Comparison of ENCODE assay signal across 9 mouse cellular contexts in genomic region chr13:52711713-52712369, GRCm38 (mm10).
DNase-seq lines count a peak whose midpoint lies in the region; ATAC-seq and TF ChIP-seq lines count a peak whose summit lies in the region.
"Had no signal": no experiment of that assay in that cellular context is flagged by ENCODE, and none has a peak within 500 bp of the region (broad histone marks: within the 10 kb centered on the region; RNA-seq: fewer than 3 reads in every experiment).

No protein-coding gene starts in this region.

- WGBS in forebrain, postnatal 0 days = 34% methylated on average over 9 of the region's 9 CpGs
- 38% methylated on average over 9 of the region's 9 CpGs for WGBS in hindbrain, embryonic 11.5 days

- no peaks in the 10 kb centered on the region for H3K27me3 ChIP-seq in forebrain, postnatal 0 days (ENCODE audit: insufficient read depth, low read length)
- no peaks in the 10 kb centered on the region for H3K27me3 ChIP-seq in hindbrain, embryonic 11.5 days (ENCODE audit: control insufficient read depth, insufficient read depth, low read length)
- H3K27me3 ChIP-seq: midbrain, embryonic 12.5 days had no signal

- ATAC-seq in cerebellum, adult (ENCODE audit: insufficient number of reproducible peaks, low FRiP score, low TSS enrichment) = peak; percentile 68
- peak; percentile 85 for ATAC-seq in forebrain, postnatal 0 days
- ATAC-seq in hindbrain, embryonic 11.5 days (ENCODE audit: low FRiP score) = 0 out of 2 replicates have a peak, but pooled peaks have one; percentile 19

- no peaks in the 10 kb centered on the region for H3K9me3 ChIP-seq in forebrain, postnatal 0 days (ENCODE audit: low read length)
- no peaks in the 10 kb centered on the region for H3K9me3 ChIP-seq in hindbrain, embryonic 11.5 days (ENCODE audit: control insufficient read depth, low read length)
- H3K9me3 ChIP-seq: midbrain, embryonic 12.5 days had no signal

- H3K4me2 ChIP-seq in forebrain, postnatal 0 days (ENCODE audit: low read depth) = no peak overlapping the region
- H3K4me2 ChIP-seq in hindbrain, embryonic 11.5 days (replicated peaks; ENCODE audit: low read depth, low read length) = no peak overlapping the region
- H3K4me2 ChIP-seq: midbrain, embryonic 12.5 days had no signal

- peak; percentile 95 for TF ChIP-seq CTCF in forebrain, postnatal 0 days (IDR thresholded peaks at IDR 0.05; ENCODE audit: low read depth)

- no peak overlapping the region for H3K9ac ChIP-seq in forebrain, postnatal 0 days
- no peak overlapping the region for H3K9ac ChIP-seq in hindbrain, embryonic 11.5 days (ENCODE audit: low read depth, low read length)
- H3K9ac ChIP-seq: midbrain, embryonic 12.5 days had no signal

- H3K36me3 ChIP-seq in forebrain, postnatal 0 days (ENCODE audit: insufficient read depth) = no peaks in the 10 kb centered on the region
- no peaks in the 10 kb centered on the region for H3K36me3 ChIP-seq in hindbrain, embryonic 11.5 days (ENCODE audit: control insufficient read depth, insufficient read depth, low read length)
- H3K36me3 ChIP-seq: midbrain, embryonic 12.5 days had no signal

- peak; percentile 88 for DNase-seq in MN1 (ENCODE audit: low spot score)
- DNase-seq in forebrain, postnatal 0 days = peak; percentile 92
- DNase-seq in hindbrain, embryonic 11.5 days (ENCODE audit: low spot score) = peak; percentile 89
- DNase-seq in layer of hippocampus, adult 9-10 months (ENCODE audit: low spot score) = peak; percentile 87
- DNase-seq in lung, postnatal 10 days = peak; percentile 91
- peak; percentile 90 for DNase-seq in retina, postnatal 1 day
- DNase-seq in thymus, postnatal 4 days = peak; percentile 83

- no peak overlapping the region for H3K27ac ChIP-seq in forebrain, postnatal 0 days (ENCODE audit: low read depth, low read length)
- H3K27ac ChIP-seq in hindbrain, embryonic 11.5 days (ENCODE audit: low read depth, low read length) = no peak overlapping the region
- H3K27ac ChIP-seq: midbrain, embryonic 12.5 days had no signal

- H3K4me3 ChIP-seq in forebrain, postnatal 0 days (ENCODE audit: low read depth, low read length) = no peak overlapping the region
- no peak overlapping the region for H3K4me3 ChIP-seq in hindbrain, embryonic 11.5 days (ENCODE audit: low read depth, low read length)
- H3K4me3 ChIP-seq: midbrain, embryonic 12.5 days had no signal

- H3K4me1 ChIP-seq in forebrain, postnatal 0 days (ENCODE audit: insufficient read depth) = no peaks in the 10 kb centered on the region
- peaks cover 3% of the 10 kb centered on the region; the same call in 1 of the 2 replicates for H3K4me1 ChIP-seq in hindbrain, embryonic 11.5 days (replicated peaks; ENCODE audit: control insufficient read depth, insufficient read depth, low read length)
- H3K4me1 ChIP-seq: midbrain, embryonic 12.5 days had no signal

Comparison
In these comparisons a context has a peak if more than half of its experiments do, and no peak if none do; other contexts are left out.
1. ATAC-seq: peak in every context shown above with its lines; median percentile 85 in forebrain, postnatal 0 days; 68 in cerebellum, adult; 19 in hindbrain, embryonic 11.5 days.